Mouse (Mus musculus): ENCODE measurements around the gene Ttll9.

GRCm38 (mm10) chr2:152941776-152942175 lies 20.5 kb upstream of the Ttll9 start:
- TF ChIP-seq CTCF (IDR thresholded peaks at IDR 0.05; ENCODE audit: borderline replicate concordance, extremely low read depth, insufficient read depth, insufficient read length) (no peak), POLR2A (IDR thresholded peaks at IDR 0.05; ENCODE audit: borderline replicate concordance, extremely low read depth, insufficient read depth, insufficient read length, poor library complexity, severe bottlenecking) (no peak)

All from brain, embryonic 14.5 days (tissue).